Mouse (Mus musculus) NIH3T3 (cell line): ENCODE data around the gene Hsd17b12.

ENCODE experiments used
- DNase-seq: peaks from one replicate; pipeline ENCODE4 v3.0.0-alpha.2; 2012; ENCODE audit warnings: low read depth

The Hsd17b12 gene

DNA sequence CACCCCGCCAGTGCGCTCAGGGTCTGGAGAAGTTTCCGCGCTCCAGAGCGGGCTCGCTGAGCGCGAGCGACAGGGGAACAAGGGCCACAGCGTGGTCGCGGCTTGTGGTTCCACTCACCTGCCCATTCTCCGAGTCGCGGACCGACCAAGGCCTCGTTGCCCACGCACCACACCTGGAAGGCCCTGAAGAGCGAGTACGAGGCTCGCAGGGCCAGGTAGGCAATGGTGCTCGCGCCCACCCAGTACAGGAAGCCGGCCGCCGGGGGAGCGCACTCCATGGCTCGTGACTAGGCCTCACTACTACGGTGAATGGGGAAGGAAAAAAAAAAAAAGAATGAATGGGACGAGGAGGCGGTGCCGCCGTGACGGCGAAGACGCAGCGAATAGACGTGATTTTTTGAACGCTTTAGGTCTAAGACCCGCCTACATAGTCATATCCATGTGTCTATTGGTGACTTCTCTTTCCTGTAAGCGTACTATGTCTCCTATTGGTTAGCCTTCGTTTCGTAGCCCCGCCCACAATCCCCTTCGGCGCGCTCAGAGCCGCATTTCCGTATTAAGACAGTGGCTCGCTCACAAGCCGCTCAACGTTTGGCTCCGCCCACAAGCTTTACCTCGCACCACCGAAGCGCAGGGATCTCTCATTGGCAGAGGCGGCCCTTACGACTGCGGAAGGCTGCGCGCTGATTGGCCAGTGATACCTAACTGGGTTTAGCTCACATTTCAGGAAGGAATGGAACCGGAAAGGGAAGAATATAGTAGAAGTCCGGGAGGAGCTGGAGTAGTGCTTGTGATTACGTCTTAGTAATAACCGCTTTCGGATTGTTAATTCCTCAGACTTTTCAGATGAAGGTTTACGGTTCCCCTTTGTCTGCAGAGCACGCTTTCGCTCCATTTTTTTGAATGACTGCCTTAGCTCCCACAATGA lies at the start of gene Hsd17b12:
Hsd17b12 (minus strand) TSS at position 373 of the 928 bp plus-strand sequence.
- peak; percentile 100 for DNase-seq

DNA sequence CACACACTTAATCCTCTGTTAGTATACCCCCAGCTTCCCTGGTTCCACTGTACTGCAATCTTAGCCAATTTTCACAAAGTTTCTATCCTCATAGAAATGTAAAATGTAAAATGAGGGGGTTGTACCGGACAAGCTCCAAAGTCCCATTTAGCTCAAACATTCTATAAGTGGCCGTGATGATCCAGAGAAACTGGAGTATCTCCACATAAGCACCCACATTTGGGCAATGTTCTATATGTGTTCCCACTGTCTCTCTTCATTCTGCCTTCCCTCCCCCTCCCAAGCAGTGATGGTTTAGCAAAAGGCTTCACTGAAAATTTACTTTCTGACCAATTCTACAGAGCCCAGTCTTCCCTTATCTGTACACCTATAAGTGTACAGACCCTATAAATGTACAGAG lies 27.1 kb upstream of the Hsd17b12 start:
- no peak for DNase-seq

DNA sequence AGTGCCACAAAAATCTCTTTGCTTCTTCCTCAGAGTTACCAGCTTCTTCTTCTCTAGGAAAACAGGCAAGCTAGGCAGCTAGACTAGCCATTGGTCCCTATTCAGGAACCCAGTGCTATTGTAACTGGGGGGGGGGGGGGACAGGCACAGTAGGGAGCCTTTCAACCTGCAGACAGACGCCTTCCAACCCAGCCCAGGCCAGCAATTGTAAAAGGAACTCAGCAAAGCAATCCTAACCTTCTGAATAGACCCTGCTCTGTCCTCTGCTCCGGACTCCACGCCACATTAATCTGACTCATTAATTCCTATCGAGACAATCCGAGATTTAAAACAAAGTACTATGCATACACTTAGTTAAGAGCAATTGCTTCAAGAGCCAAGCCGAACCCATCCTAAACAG lies 26.4 kb upstream of the Hsd17b12 start:
- DNase-seq, result peak; percentile 5

GRCm38 (mm10) chr2:94179030-94179407 lies 21.3 kb upstream of the Hsd17b12 start:
- no peak for DNase-seq

DNA sequence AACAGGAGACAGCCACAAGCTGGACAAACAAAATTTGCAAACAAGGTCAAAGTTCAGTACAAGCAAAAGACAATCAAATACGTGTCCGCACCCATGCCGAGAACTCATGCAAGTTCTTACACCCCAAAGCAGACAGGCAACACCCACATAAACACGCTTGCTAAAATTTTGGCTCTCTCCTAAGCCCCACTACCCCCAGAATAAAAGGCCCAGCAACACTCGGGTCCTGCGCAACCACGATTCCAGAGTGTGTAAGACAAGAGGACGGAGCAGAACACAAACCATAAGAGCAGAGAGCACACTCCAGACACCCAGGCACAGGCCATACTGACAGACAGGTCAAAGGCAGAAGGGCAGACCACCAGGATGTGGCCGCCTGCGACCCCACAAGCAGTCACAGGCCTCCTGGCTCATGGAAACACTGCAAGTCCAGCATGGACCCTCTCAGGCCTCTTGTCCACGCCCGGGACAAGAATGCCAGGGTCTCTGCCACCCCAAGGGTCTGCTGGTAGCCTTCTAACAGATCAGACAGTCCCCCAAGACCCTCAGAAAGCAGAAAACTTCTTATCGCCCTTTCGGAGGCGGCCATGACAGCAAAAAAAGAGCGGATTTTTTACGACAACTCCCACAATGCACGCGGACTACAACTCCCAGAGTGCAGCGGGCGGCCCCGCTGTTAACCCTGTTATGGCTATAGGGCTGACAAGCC lies 20.7 kb upstream of the Hsd17b12 start:
- peak; percentile 91 for DNase-seq

GRCm38 (mm10) chr2:94177294-94177693 lies 19.5 kb upstream of the Hsd17b12 start:
- no peak for DNase-seq

- DNase-seq, result no peak
Observed at GRCm38 (mm10) chr2:94176381-94176780, 18.6 kb upstream of the Hsd17b12 start.

- DNase-seq, result no peak
Observed at GRCm38 (mm10) chr2:94173549-94173948, 15.8 kb upstream of the Hsd17b12 start.

GRCm38 (mm10) chr2:94163207-94163606 lies 5.4 kb upstream of the Hsd17b12 start:
- no peak for DNase-seq

DNA sequence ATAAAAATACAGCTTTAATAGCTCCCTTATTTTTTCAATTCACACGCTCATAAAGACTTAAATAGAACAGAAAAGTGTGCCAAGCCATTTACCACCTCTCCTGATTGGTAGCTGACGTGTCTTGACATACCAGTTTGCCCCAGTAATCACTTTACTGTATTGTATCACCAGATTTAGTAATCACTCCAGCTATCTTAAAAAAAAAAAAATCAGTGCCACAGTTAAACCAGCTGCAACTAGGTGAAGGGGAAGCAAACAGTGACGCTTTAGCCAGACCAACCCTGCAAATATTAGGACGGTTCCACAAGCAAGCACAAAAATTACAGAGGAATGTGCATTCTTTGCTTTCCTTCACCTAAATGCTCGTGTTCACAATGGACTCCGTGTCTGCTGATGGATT lies 4.4 kb upstream of the Hsd17b12 start:
- no peak for DNase-seq

DNA sequence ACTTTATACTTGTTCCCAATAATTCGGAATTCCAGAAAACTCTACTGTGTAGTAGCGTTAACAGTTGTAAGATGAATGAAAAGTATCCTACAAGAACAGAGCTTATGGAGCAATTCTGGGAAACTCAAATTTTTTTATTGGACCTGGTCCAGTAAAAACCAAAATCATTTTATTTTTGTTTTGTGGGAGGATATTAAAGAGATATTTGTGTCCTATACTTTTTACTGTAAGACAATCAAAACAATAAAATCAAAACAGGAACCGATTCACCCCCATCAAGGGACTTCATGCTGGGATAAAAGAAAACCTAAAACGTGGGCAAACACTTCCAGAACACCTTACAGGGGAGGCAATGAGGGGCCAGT lies 738 bp upstream of the Hsd17b12 start:
- no peak for DNase-seq

- peak; percentile 27 for DNase-seq
Observed at GRCm38 (mm10) chr2:94157051-94157450, 713 bp downstream of the Hsd17b12 start.

DNA sequence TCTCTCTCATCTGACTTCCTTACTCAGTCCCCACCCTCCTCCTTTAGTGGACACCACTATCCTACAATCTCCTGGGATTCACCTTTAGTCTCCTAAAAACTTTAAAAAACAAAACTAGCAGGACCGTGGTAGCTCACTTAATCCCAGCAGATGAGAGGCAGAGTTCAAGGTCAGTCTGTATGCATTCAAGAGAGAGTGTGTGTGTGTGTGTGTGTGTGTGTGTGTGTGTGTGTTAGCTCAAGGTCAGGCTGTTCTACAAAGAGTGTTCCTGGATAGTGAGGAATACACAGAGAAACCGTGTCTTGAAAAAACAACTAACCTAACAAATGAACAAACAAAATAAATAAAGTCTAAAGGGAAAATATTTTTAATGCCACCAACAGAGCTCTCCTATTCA lies 12.6 kb downstream of the Hsd17b12 start:
- no peak for DNase-seq

GRCm38 (mm10) chr2:94144520-94145145 lies 13.1 kb downstream of the Hsd17b12 start:
- no peak for DNase-seq

- DNase-seq, result no peak
Observed at GRCm38 (mm10) chr2:94141293-94141692, 16.5 kb downstream of the Hsd17b12 start.

DNA sequence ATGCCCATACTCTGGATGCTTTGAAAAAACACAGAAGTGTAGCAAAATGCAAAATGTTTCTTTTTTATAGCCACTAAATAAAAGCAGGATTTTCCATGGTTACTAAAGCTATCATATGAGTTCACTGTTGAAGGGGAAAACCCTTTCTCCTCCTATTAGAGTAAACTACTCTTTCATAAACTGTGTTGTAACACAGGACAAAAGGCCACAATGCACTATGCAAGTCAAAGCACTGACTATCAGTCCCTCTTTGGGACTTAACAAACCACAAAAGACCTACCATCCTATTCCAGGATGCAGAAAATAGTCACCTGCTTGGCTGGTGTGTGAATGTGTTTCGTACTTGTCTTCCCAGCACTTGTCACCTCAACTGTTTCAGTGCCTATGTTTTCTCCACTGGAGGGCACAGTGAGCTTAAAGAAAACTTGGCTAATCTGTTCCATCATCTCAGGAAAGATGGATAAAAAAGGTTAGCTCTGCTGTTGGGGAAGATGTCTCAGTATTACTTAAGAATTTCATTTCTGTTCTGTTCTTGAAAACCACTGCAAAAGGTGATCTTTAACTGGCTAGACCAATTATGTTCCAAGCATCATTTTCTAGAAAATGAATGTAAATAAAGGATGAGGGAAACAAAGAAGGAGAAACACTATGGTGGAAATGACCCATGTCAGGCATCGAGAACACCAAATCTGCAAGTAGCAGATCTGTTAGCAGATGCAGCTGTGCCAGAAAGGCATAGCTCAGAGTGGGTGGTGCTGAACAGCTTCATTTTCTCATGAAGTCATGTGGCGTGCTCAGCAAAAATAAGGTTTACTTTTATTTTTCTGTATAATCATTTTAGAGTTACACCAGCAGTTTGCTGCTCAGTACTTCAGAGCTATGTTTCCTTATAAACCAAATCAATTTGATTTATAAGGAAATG lies 19.0 kb downstream of the Hsd17b12 start:
- DNase-seq, result peak; percentile 55

DNA sequence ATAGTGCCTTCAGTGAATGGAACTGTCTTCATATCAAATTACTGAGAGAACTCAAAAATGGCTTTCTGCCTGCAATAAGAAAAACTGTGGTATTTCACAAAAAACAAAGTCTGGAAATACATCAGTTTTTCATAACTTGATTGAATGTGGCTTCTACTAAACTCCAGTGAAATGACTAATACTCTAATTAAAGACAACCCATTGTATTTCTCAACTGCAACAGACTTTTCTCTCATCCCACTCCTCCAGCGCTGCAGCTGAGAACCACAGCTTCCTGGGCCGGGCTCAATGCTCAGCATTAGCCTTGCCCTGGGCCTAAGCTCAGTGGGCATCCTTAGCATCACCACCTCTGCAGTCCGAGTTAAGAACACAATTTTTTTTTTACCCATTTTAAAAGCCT lies 20.9 kb downstream of the Hsd17b12 start:
- DNase-seq, result peak; percentile 69

GRCm38 (mm10) chr2:94128496-94128895 lies 29.3 kb downstream of the Hsd17b12 start:
- DNase-seq, result no peak

DNA sequence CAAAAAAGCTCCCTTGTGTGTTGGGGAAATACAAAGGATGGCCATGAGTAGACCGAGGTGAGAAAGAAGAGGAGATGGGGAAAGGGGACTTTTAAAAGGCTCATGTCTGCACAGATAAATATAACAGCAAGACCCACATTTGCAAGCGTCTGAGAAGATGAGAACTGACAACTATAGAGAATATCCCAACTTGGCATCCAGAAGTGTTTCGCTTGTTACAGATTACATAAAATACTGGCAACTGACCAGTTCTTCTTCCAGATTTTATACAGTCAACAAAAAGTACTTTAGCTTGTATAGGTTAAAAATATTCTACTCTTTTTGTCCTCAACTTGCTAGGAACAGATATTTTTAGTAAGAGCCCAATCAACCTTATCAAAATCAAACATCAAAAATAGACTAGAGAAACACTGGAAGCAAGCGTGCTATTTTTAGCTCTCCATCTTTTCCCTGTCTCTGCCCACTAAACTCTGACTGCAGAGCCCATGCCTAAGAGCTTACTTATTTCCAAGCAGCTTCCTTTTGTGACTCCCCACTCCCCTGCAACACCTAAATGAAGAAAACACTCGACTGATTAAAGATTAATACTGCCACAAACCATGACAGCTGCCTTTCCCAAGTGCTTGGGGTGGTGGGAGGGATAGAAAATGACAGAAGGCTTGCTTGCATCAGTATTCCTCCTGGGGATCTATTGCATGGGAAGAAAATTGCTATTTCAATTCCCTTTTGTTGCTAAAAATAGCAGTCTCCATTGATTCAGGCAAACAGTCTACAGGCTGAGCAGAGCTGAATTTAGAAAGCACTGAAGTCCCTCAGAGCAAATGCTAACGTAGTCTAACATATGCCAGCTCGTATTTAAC lies 35.4 kb downstream of the Hsd17b12 start:
- peak; percentile 27 for DNase-seq

- no peak for DNase-seq
Observed at GRCm38 (mm10) chr2:94103758-94104157, 54.0 kb downstream of the Hsd17b12 start.

- DNase-seq, result no peak
Observed at GRCm38 (mm10) chr2:94089901-94090300, 67.9 kb downstream of the Hsd17b12 start.
